Mouse (Mus musculus) midbrain, embryonic 10.5 days (tissue): ENCODE measurements around the gene T2. TPM values are rescaled to one million over a fixed set of nuclear protein-coding genes. Genes with fewer than 3 reads are reported as not detected.
"Not testable (repeated sequence)": the region's sequence is repeated elsewhere in the genome, so short reads cannot be mapped to it uniquely, and the experiment has no call there.

Experiments used
- DNase-seq: peaks from one replicate; pipeline ENCODE4 v3.0.0-alpha.2; 2017; ENCODE audit warnings: low spot score
- H3K27ac ChIP-seq: fragments of 300-500 bp; sonication (generic); replicated peaks from 2 replicates; pipeline ENCODE4 v1.5.1; 2016; ENCODE audit warnings: mild to moderate bottlenecking
- H3K27me3 ChIP-seq: fragments of 300-500 bp; sonication (generic); 2 replicates; pipeline ENCODE4 v1.6.1; 2016; ENCODE audit warnings: low read depth, mild to moderate bottlenecking; ENCODE audit not compliant: poor library complexity, severe bottlenecking
- H3K36me3 ChIP-seq: fragments of 300-500 bp; sonication (generic); 2 replicates; pipeline ENCODE4 v1.6.1; 2016; ENCODE audit warnings: mild to moderate bottlenecking, moderate library complexity
- H3K4me1 ChIP-seq: fragments of 300-500 bp; sonication (generic); 2 replicates; pipeline ENCODE4 v1.6.1; 2016
- H3K4me3 ChIP-seq: fragments of 300-500 bp; sonication (generic); 2 replicates; pipeline ENCODE4 v1.5.1; 2016; ENCODE audit warnings: mild to moderate bottlenecking, moderate library complexity
- H3K9me3 ChIP-seq: fragments of 300-500 bp; sonication (generic); replicated peaks from 2 replicates; pipeline ENCODE4 v1.6.1; 2016; ENCODE audit warnings: mild to moderate bottlenecking
- WGBS: fragments of 180-500 bp; shearing (Covaris S2); methylation state at CpG from one replicate; pipeline ENCODE4 v1.1.7; 2016; 5-methylcytosine and 5-hydroxymethylcytosine counted together
- polyA plus RNA-seq: library from polyadenylated mRNA; unstranded; fragments of >200 nt; fragmentation: Nextera tagmentation; extraction: Ambion mirVana; gene quantifications from 2 replicates; pipeline ENCODE4 v1.2.1, GENCODE M21; 2016

The T2 gene
- polyA plus RNA-seq, 1 experiment from 2014 or later = 0.46 TPM

- peaks cover 76% of the 10 kb centered on the region for H3K4me1 ChIP-seq
- peak; percentile 65 for DNase-seq
Observed at GRCm38 (mm10) chr17:8370634-8371229, 14.9 kb downstream of the T2 start.

GRCm38 (mm10) chr17:8371834-8372233 is 16.0 kb downstream of the T2 start:
- under 1% methylated on average over 7 of the region's 7 CpGs for WGBS
- Histone ChIP-seq H3K27ac (peak overlapping the region; percentile 92), H3K4me3 (peak overlapping the region; percentile 52), H3K4me1 (peaks cover 79% of the 10 kb centered on the region), H3K36me3 (no peaks in the 10 kb centered on the region), H3K9me3 (no peaks in the 10 kb centered on the region), H3K27me3 (no peaks in the 10 kb centered on the region)
- DNase-seq = peak; percentile 91

More at GRCm38 (mm10) chr17:8370634-8371229, 14.9 kb downstream of the T2 start:
- no peaks in the 10 kb centered on the region for H3K9me3 ChIP-seq
- H3K27me3 ChIP-seq = no peaks in the 10 kb centered on the region; the same call in 1 of the 2 replicates
- 0 out of 2 replicates have a peak overlapping the region, but pooled peaks have one; percentile 1 for H3K4me3 ChIP-seq
- H3K36me3 ChIP-seq = no peaks in the 10 kb centered on the region
- 21% methylated on average over 13 of the region's 13 CpGs for WGBS
- peak overlapping the region; percentile 92 for H3K27ac ChIP-seq

GRCm38 (mm10) chr17:8372286-8373046 is 16.7 kb downstream of the T2 start:
- H3K4me1 ChIP-seq = peaks cover 72% of the 10 kb centered on the region

GRCm38 (mm10) chr17:8377298-8377697 is 21.5 kb downstream of the T2 start:
- no peak for DNase-seq

More at GRCm38 (mm10) chr17:8372286-8373046, 16.7 kb downstream of the T2 start:
- DNase-seq = peak; percentile 85
- no peaks in the 10 kb centered on the region for H3K9me3 ChIP-seq
- peak overlapping the region; percentile 92 for H3K27ac ChIP-seq
- no peaks in the 10 kb centered on the region for H3K36me3 ChIP-seq
- H3K4me3 ChIP-seq = peak overlapping the region; percentile 52
- WGBS = 3% methylated on average over 18 of the region's 18 CpGs
- no peaks in the 10 kb centered on the region for H3K27me3 ChIP-seq

GRCm38 (mm10) chr17:8385441-8385840 is 29.6 kb downstream of the T2 start:
- H3K4me1 ChIP-seq = peaks cover 11% of the 10 kb centered on the region
- no peak for DNase-seq
- no peak overlapping the region for H3K27ac ChIP-seq
- H3K9me3 ChIP-seq = peaks cover 7% of the 10 kb centered on the region; the same call in 1 of the 2 replicates
- H3K4me3 ChIP-seq = no peak overlapping the region
- peaks cover 34% of the 10 kb centered on the region for H3K27me3 ChIP-seq
- no peaks in the 10 kb centered on the region for H3K36me3 ChIP-seq
- WGBS = 94% methylated on average over 2 of the region's 2 CpGs

More at GRCm38 (mm10) chr17:8377298-8377697, 21.5 kb downstream of the T2 start:
- no peak overlapping the region for H3K27ac ChIP-seq
- H3K36me3 ChIP-seq = no peaks in the 10 kb centered on the region
- H3K4me3 ChIP-seq = no peak overlapping the region
- no peaks in the 10 kb centered on the region for H3K27me3 ChIP-seq
- WGBS = 71% methylated on average over 5 of the region's 5 CpGs
- H3K4me1 ChIP-seq = peaks cover 24% of the 10 kb centered on the region
- H3K9me3 ChIP-seq = peaks cover 7% of the 10 kb centered on the region; the same call in 1 of the 2 replicates

GRCm38 (mm10) chr17:8388463-8388862 is 32.7 kb downstream of the T2 start:
- Histone ChIP-seq H3K4me3 (peak overlapping the region; percentile 42; the same call in 1 of the 2 replicates), H3K27ac (no peak overlapping the region), H3K27me3 (peaks cover 54% of the 10 kb centered on the region), H3K4me1 (peaks cover 15% of the 10 kb centered on the region), H3K9me3 (no peaks in the 10 kb centered on the region), H3K36me3 (no peaks in the 10 kb centered on the region)
- WGBS = 3% methylated on average over 13 of the region's 13 CpGs
- DNase-seq = peak; percentile 56

GRCm38 (mm10) chr17:8388990-8389789 is 33.4 kb downstream of the T2 start:
- Histone ChIP-seq H3K4me1 (peaks cover 15% of the 10 kb centered on the region), H3K36me3 (no peaks in the 10 kb centered on the region), H3K27me3 (peaks cover 54% of the 10 kb centered on the region), H3K4me3 (peak overlapping the region; percentile 42), H3K9me3 (no peaks in the 10 kb centered on the region), H3K27ac (no peak overlapping the region)
- DNase-seq = no peak
- under 1% methylated on average over 28 of the region's 28 CpGs for WGBS

- Histone ChIP-seq H3K27me3 (peaks cover 54% of the 10 kb centered on the region), H3K27ac (no peak overlapping the region), H3K36me3 (no peaks in the 10 kb centered on the region), H3K4me1 (peaks cover 15% of the 10 kb centered on the region), H3K9me3 (no peaks in the 10 kb centered on the region), H3K4me3 (no peak overlapping the region)
- DNase-seq = no peak
- 4% methylated on average over 10 of the region's 10 CpGs for WGBS
Observed at GRCm38 (mm10) chr17:8389790-8390095, 34.0 kb downstream of the T2 start.

- WGBS = 53% methylated on average over 4 of the region's 4 CpGs
- H3K9me3 ChIP-seq = no peaks in the 10 kb centered on the region
- no peak for DNase-seq
- H3K27me3 ChIP-seq = peaks cover 54% of the 10 kb centered on the region
- no peak overlapping the region for H3K27ac ChIP-seq
- H3K36me3 ChIP-seq = no peaks in the 10 kb centered on the region
- peaks cover 15% of the 10 kb centered on the region for H3K4me1 ChIP-seq
- H3K4me3 ChIP-seq = no peak overlapping the region
Observed at GRCm38 (mm10) chr17:8390487-8390886, 34.7 kb downstream of the T2 start.

GRCm38 (mm10) chr17:8396371-8396770 is 40.6 kb downstream of the T2 start:
- peaks cover 16% of the 10 kb centered on the region for H3K27me3 ChIP-seq

GRCm38 (mm10) chr17:8397946-8398345 is 42.2 kb downstream of the T2 start:
- 69% methylated on average over 2 of the region's 2 CpGs for WGBS
- Histone ChIP-seq H3K4me1 (peaks cover 4% of the 10 kb centered on the region; the same call in 1 of the 2 replicates), H3K36me3 (no peaks in the 10 kb centered on the region), H3K27ac (no peak overlapping the region), H3K9me3 (no peaks in the 10 kb centered on the region), H3K27me3 (peaks cover 6% of the 10 kb centered on the region; the same call in 1 of the 2 replicates), H3K4me3 (no peak overlapping the region)
- no peak for DNase-seq

More at GRCm38 (mm10) chr17:8396371-8396770, 40.6 kb downstream of the T2 start:
- H3K27ac ChIP-seq = no peak overlapping the region
- no peak for DNase-seq
- 71% methylated on average over 4 of the region's 4 CpGs for WGBS
- H3K9me3 ChIP-seq = no peaks in the 10 kb centered on the region
- H3K4me3 ChIP-seq = no peak overlapping the region
- no peaks in the 10 kb centered on the region for H3K36me3 ChIP-seq
- H3K4me1 ChIP-seq = peaks cover 8% of the 10 kb centered on the region; the same call in 1 of the 2 replicates

GRCm38 (mm10) chr17:8403932-8404331 is 48.1 kb downstream of the T2 start:
- 66% methylated on average over 8 of the region's 8 CpGs for WGBS
- not testable (repeated sequence) for DNase-seq, H3K36me3 ChIP-seq, H3K9me3 ChIP-seq, H3K4me3 ChIP-seq, H3K27ac ChIP-seq
- H3K4me1 ChIP-seq = peaks cover 22% of the 10 kb centered on the region
- peaks cover 23% of the 10 kb centered on the region for H3K27me3 ChIP-seq
